Mouse (Mus musculus) megakaryocyte, adult 5-6 weeks (primary cell): ENCODE results near the gene Tob1. TPM values are rescaled to one million over a fixed set of nuclear protein-coding genes. Genes with fewer than 3 reads are reported as not detected.

Experiments
- ATAC-seq: 2 replicates; pipeline ENCODE4 v1.8.0; 2016; ENCODE audit warnings: mild to moderate bottlenecking, inconsistent platforms; ENCODE audit not compliant: poor library complexity, severe bottlenecking
- total RNA-seq, 2 experiments: library from RNA; stranded (forward) in 1 of 2; stranded (reverse) in 1 of 2; fragments of 153-499, 151-499 nt in 1 of 2; fragments of 221-1000, 200-1000 nt in 1 of 2; gene quantifications; 2 replicates each; pipeline versions ENCODE4 v1.2.3 to v1.2.4; 2015 to 2017

The Tob1 gene
- total RNA-seq, 2 experiments from 2014 or later, result 13.5 to 17.8 TPM

GRCm38 (mm10) chr11:94228416-94228815, 17.2 kb downstream of the Tob1 start:
- ATAC-seq, result no peak

DNA sequence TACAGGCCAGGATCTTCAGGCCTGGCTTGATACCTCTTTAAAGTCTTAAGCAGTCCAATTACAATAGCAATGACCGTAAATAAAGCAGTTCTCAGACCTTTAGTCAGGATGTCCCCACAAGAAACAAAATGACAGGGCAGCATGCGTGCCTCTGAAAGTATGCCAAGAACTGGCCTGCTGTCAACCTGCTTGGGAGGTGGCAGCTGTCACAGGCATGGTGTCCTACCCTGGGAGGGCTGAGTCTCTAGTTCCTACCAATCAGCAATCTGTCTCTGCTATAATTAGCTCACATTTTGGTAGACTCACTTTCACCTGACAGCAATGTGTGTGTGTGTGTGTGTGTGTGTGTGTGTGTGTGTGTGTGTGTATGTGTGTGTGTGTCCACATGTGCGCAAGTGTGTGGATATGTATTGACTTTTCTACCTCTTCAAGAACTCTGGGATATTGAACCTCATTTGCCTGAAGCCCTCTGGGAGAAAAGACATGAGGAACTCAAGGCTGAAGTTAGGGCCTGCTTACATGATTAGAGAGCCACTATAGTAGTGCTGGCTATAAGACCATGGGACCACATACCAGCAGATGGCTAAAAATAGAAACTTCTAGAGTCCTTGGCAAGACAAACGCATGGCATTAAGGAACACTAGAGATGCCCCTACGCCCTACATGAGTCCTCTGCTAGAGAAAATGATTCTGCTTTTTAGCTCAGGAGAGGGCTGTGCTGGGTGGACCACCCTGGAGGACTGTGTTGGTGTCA, 18.1 kb downstream of the Tob1 start:
- no peak for ATAC-seq

DNA sequence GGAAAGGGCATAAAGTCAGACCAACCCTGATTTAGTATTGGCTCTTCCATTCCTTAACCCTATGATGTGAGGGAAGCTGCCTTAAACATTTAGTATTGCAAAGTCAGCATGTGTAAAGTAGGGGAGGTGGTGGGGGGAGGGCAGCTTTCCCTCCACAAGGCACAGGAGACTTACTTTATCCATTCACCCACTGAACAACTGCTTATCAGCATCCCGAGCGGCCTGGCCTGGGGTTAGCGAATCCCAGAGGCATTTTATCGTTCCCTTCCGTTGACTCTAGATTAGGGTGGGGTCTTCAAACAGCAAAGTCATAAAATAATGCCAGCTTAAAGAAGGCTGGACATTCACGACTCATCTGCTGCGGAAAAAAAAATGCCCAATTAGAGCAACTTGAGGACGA, 19.0 kb downstream of the Tob1 start:
- ATAC-seq, result no peak

GRCm38 (mm10) chr11:94231821-94232552, 20.7 kb downstream of the Tob1 start:
- no peak for ATAC-seq

DNA sequence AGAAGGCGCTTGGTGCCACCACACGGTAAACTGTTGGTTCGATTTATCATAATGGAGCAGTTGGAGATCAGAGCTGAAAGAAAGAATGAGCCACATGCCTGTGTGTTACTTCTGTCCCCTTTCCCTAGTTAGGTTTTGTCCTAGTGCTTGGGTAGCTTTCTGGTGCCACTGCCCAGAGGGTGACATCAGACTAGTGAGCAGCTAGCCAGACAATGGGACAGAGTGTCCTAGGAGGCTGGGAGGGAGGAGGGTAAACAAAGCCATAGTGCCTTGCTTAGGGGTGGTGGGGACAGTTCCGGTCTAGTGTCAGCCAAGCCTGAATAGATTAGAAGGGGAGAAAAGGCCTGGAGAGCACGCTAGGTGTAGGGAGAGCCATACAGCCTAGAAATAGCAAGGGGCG, 22.2 kb downstream of the Tob1 start:
- no peak for ATAC-seq

DNA sequence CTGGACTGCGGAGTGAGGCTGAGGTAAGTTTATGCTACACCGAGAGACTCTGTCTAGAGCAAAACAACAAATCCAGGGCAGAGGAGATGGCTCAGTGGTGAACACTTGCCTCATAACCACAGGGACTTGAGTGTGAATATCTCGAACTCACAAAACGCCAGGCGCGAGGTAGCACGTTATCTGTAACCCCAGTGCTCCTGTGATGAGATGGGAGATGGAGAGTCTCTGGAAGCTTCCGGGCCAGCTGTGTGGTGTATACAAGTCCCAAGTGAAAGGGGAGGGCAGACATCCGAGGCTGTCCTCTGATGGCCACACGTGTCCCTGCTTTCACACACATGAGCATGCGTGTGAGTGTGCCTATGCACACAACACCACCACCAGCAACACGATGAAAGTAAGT, 23.1 kb downstream of the Tob1 start:
- no peak for ATAC-seq

GRCm38 (mm10) chr11:94234857-94235256, 23.6 kb downstream of the Tob1 start:
- ATAC-seq, result no peak

DNA sequence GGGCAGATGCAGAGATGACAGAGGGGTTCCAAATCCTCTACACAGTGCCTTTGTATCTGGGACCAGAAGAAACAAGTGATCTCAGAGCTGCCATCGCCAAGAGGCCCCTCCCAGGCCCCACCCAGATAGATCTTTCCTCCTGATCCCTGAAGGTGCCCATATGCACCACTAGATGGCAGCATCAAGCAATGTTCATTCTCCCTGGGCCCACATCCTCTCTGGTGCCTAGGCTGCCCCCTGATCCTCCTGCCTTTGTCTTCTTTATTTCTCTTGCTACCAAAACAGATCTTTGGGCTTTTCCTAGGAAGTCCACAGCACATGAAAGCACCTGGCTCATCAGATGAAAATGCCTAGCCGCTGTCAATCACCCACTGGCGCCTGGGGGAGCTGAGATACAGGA, 24.8 kb downstream of the Tob1 start:
- ATAC-seq, result peak; percentile 98

DNA sequence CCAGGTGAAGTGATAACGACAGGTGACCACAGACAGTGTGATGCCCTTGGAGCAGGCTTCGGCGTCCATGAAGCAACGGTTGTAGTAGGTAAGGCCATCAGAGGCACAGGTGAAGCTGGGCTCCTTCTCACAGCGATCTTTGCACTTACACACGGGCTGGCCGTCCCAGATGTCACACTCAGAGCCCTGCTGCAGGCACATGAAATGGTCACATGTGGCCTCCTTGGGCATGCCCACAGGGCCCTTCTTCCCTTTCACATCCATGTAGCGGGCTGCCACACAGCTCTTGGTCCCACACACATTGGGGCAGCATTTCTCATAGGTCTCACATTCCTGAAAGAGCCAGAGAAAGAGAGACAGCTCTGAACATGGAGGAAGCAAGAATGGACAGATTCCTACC, 27.5 kb downstream of the Tob1 start:
- no peak for ATAC-seq

DNA sequence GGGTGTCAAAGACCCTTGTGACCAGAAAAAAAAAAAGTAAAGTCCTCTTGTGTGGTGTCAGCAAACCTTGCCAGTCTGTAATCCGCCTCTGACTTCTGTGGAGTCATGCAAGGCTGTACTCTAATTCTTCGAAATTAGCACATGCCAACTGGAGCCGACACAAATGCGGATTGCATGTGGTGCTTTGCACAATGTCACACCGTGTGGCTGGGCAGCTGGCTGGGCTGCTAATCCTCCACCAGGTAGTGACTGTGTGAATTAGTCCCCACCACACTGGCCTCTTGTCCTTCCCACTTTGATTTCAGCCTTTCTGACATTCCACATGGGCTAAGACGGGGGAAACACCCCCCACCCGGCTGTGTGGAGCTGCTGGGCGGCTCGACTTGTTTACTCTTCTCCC, 28.5 kb downstream of the Tob1 start:
- ATAC-seq, result no peak

DNA sequence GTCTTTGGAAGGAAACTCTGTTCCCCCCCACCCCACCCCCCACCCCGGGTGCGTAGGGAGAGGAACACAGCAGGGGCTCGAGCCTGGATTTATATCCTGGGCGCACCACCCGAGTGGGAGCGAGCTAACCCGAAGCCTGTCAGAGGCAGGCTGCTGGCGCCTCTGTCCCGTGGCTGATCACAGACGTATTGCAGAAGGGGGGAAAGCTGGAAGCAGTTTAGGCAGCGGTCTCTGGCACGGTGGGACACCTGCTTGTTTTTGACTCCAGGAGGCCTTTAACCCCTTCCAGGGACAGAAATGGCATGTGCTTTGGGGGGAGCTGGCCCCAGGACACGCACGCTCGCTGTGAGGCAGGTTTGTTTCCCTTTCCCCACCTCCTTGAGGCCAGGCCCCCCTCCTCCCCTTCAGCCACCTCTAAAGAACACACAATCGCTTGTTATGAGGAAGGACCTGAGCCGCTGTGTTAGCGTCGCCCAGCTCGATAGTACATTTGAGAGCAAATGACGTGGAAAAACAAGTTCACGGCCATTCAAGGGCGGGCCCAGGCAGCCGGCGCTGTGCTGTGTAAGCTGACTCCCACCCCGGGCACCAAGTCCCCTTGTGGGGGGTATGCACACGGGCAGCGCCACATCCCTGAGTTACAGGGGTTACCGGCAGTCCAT, 31.6 kb downstream of the Tob1 start:
- ATAC-seq, result peak; percentile 73

- peak; percentile 29 for ATAC-seq
Observed at GRCm38 (mm10) chr11:94243422-94244180, 32.3 kb downstream of the Tob1 start.

- ATAC-seq, result no peak
Observed at GRCm38 (mm10) chr11:94244385-94244784, 33.1 kb downstream of the Tob1 start.

- no peak for ATAC-seq
Observed at GRCm38 (mm10) chr11:94245955-94246788, 34.9 kb downstream of the Tob1 start, which contains the start of gene Wfikkn2. TSS of gene Wfikkn2 (minus strand) at chr11:94246005.

DNA sequence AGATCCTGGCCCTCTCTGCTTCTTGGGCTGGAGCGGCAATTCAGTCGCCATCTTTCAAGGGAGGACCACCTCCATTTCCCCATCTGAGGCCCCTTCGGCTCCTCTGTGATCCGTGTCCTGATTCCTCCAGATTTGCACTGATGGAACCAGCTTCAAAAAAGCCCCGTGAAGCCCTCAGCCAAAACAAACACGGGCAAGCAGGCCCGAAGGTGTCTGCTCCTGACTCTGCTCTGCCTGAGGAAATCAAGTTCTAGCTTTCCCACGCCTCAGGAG, 35.5 kb downstream of the Tob1 start:
- no peak for ATAC-seq

- ATAC-seq, result 0 out of 2 replicates have a peak, but pooled peaks have one; percentile 12
Observed at GRCm38 (mm10) chr11:94253156-94253555, 41.9 kb downstream of the Tob1 start.

- ATAC-seq, result 0 out of 2 replicates have a peak, but pooled peaks have one; percentile 21
Observed at GRCm38 (mm10) chr11:94253691-94254090, 42.4 kb downstream of the Tob1 start.

- ATAC-seq, result no peak
Observed at GRCm38 (mm10) chr11:94255733-94256132, 44.5 kb downstream of the Tob1 start.

DNA sequence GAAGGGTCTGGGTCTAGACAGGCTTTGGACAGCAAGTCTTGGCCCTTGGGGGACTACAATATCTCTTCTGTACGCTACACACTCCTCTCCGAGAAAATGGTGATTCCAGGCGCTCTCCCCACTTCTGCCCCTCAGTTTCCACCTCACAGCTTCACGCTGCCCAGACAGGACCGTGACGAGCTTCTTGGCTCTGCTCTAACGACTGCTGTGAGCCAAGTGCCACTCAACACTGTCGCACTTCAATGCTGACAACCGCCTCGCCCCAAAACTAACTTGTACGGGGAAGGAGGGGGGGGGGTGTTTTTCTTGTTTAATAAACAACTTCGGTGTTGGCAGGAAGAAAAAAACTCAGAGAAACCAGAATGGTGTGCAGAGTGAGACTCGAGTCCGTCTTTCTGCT, 46.7 kb downstream of the Tob1 start:
- ATAC-seq, result no peak

DNA sequence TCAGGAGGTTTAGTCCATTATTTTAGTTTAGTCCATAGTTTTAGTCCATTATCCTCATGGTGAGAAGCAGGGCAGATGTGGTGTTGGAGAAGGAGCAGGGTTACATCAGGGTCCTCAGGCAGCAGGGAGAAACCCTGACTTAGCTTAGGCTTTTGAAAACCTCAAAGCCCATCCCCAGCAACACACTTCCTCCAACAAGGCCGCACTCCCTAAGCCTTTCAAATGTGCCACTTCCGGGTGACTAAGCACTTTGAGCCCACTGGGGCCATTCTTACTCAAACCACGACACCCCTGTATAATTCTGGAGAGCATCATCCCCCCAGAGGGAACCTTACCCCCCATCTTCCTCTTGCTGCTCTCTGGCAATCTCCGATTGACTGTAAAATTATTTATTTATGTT, 48.6 kb downstream of the Tob1 start:
- ATAC-seq, result peak; percentile 76
